Mouse (Mus musculus) liver, adult 2 months (tissue): Measurements from ENCODE around the gene Smndc1. TPM values are rescaled to one million over a fixed set of nuclear protein-coding genes. Genes with fewer than 3 reads are reported as not detected.

Source experiments
- DNase-seq: peaks from one replicate; pipeline ENCODE4 v3.0.0-alpha.2; 2011; ENCODE audit warnings: low read depth, low spot score; ENCODE audit errors: extremely low read depth
- H3K27ac ChIP-seq: fragments of 200-500 bp; replicated peaks from 2 replicates; pipeline ENCODE4 v1.5.1; 2012; ENCODE audit warnings: low read depth, mild to moderate bottlenecking, control low read depth, inconsistent platforms, low read length; ENCODE audit not compliant: insufficient read depth
- H3K27me3 ChIP-seq: fragments of 200-500 bp; 2 replicates; pipeline ENCODE4 v1.6.1; 2012; ENCODE audit warnings: mild to moderate bottlenecking, moderate library complexity, low read length, inconsistent platforms; ENCODE audit not compliant: control insufficient read depth, insufficient read depth
- H3K36me3 ChIP-seq: fragments of 200-500 bp; 2 replicates; pipeline ENCODE4 v1.6.1; 2012; ENCODE audit warnings: low read length, inconsistent platforms; ENCODE audit not compliant: control insufficient read depth, insufficient read depth
- H3K4me1 ChIP-seq: fragments of 200-500 bp; 2 replicates; pipeline ENCODE4 v1.6.1; 2011; ENCODE audit warnings: low read length; ENCODE audit not compliant: control insufficient read depth, insufficient read depth
- H3K4me3 ChIP-seq: fragments of 200-500 bp; 2 replicates; pipeline ENCODE4 v1.5.1; 2011; ENCODE audit warnings: low read depth, mild to moderate bottlenecking, control low read depth, low read length, moderate library complexity; ENCODE audit not compliant: insufficient read depth
- H3K79me2 ChIP-seq: fragments of 200-500 bp; 2 replicates; pipeline ENCODE4 v1.6.1; 2012; ENCODE audit warnings: inconsistent platforms, mild to moderate bottlenecking, low read length, moderate library complexity; ENCODE audit not compliant: control insufficient read depth, insufficient read depth
- H3K9ac ChIP-seq: fragments of 200-500 bp; 2 replicates; pipeline ENCODE4 v1.6.1; 2012; ENCODE audit warnings: low read depth, mild to moderate bottlenecking, control low read depth, inconsistent platforms, low read length
- CTCF ChIP-seq: fragments of 200-500 bp; IDR thresholded peaks from 2 replicates; pipeline ENCODE4 v1.5.1; 2011; ENCODE audit warnings: low read depth, low read length, control low read depth
- POLR2A ChIP-seq: fragments of 200-500 bp; IDR thresholded peaks from 2 replicates; pipeline ENCODE4 v1.6.1; 2011; ENCODE audit warnings: low read length, control low read depth; ENCODE audit not compliant: insufficient read depth; ENCODE audit errors: extremely low read depth
- WGBS: fragments of 180-500 bp; shearing (Covaris S2); methylation state at CpG from one replicate; pipeline ENCODE4 v1.1.7; 2018; 5-methylcytosine and 5-hydroxymethylcytosine counted together
- polyA plus RNA-seq: library from polyadenylated mRNA; depleted of rRNA; stranded (reverse); fragments of >200 nt; gene quantifications from 2 replicates; pipeline ENCODE4 v1.2.3, GENCODE M21; 2012
- total RNA-seq: library from RNA; depleted of rRNA; stranded (reverse); fragments of >200 nt; gene quantifications from 2 replicates; pipeline ENCODE4 v1.2.3, GENCODE M21; 2014

Gene Smndc1
- total and polyA plus RNA-seq, 2 experiments: 1.6 to 8.1 TPM

- Histone ChIP-seq H3K79me2 (no peaks in the 10 kb centered on the region), H3K36me3 (no peaks in the 10 kb centered on the region), H3K27ac (no peak overlapping the region), H3K27me3 (no peaks in the 10 kb centered on the region), H3K4me3 (no peak overlapping the region), H3K9ac (no peak overlapping the region), H3K4me1 (no peaks in the 10 kb centered on the region)
- TF ChIP-seq POLR2A (no peak), CTCF (no peak)
- 38% methylated on average over 19 of the region's 19 CpGs for WGBS
- DNase-seq: no peak
These were observed 33.0 kb upstream of the Smndc1 start for GRCm38 (mm10) chr19:53423341-53423753.

DNA sequence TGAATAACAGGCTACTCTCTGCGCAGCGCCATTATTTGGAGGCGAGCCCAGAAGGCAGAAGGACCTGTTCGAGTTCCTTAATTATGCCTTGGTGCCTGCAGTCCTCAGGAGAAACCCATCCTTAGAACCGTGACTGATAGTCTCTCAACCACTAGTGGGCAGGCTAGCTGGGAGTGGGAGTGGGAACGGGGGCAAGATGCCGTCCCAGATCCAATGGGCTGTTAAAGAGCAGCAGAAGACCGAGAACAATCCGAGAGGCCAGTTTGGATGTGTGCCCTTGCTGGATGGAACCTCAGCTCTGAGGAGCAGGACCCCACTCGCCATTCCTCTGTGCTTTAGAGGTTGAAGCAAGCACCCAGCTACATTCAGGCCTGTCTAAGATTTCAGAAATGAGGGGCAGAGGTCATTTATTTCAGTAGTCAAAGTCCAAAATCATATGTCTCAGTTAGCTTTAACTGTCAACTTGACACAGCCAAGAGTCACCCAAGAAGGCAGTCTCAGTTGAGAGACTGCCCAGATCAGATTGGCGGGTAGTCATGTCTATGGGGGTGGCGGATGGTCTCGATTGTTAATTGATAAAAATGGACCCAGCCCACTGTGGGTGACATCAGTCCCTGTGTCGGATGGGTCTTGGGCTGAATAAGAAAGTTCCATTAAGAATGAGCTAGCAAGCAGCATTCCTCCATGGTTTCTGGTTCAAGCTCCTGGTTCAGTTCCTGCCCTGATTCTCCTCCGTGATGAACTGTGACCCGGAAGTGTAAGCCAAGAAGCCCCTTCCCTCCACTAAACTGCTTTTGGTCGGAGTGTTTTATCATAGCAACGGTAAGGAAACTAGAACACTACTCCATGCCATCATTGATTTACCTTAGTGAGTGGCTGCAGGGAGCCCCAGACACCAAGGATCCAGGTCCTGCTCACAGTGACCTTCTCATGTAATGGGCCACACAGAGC, 32.3 kb upstream of the Smndc1 start:
- no peak for DNase-seq
- Histone ChIP-seq H3K4me1 (no peaks in the 10 kb centered on the region), H3K79me2 (no peaks in the 10 kb centered on the region), H3K27me3 (no peaks in the 10 kb centered on the region), H3K36me3 (no peaks in the 10 kb centered on the region), H3K27ac (no peak overlapping the region), H3K4me3 (no peak overlapping the region), H3K9ac (no peak overlapping the region)
- 66% methylated on average over 18 of the region's 18 CpGs for WGBS
- TF ChIP-seq CTCF: no peak; the same call in 1 of the 2 replicates
- TF ChIP-seq POLR2A: no peak

GRCm38 (mm10) chr19:53421583-53422188, 31.3 kb upstream of the Smndc1 start:
- Histone ChIP-seq H3K79me2 (no peaks in the 10 kb centered on the region), H3K4me3 (no peak overlapping the region), H3K36me3 (no peaks in the 10 kb centered on the region), H3K27me3 (no peaks in the 10 kb centered on the region), H3K4me1 (no peaks in the 10 kb centered on the region), H3K9ac (no peak overlapping the region), H3K27ac (no peak overlapping the region)
- TF ChIP-seq POLR2A (no peak), CTCF (no peak)
- WGBS: 9% methylated on average over 6 of the region's 6 CpGs
- DNase-seq: no peak

- TF ChIP-seq CTCF: no peak
- TF ChIP-seq POLR2A: no peak
- Histone ChIP-seq H3K36me3 (no peaks in the 10 kb centered on the region), H3K79me2 (no peaks in the 10 kb centered on the region), H3K4me1 (no peaks in the 10 kb centered on the region), H3K27ac (no peak overlapping the region), H3K4me3 (no peak overlapping the region), H3K27me3 (no peaks in the 10 kb centered on the region), H3K9ac (no peak overlapping the region)
- 8% methylated on average over 19 of the region's 19 CpGs for WGBS
- DNase-seq: peak; percentile 19
These were observed 30.7 kb upstream of the Smndc1 start for GRCm38 (mm10) chr19:53420924-53421582.

GRCm38 (mm10) chr19:53419834-53420233, 29.5 kb upstream of the Smndc1 start:
- H3K4me1 ChIP-seq: no peaks in the 10 kb centered on the region
- 50% methylated on average over 5 of the region's 5 CpGs for WGBS
- no peak overlapping the region for H3K27ac ChIP-seq
- H3K4me3 ChIP-seq: no peak overlapping the region
- no peaks in the 10 kb centered on the region for H3K27me3 ChIP-seq
- DNase-seq: no peak
- no peaks in the 10 kb centered on the region for H3K79me2 ChIP-seq
- TF ChIP-seq POLR2A (no peak), CTCF (peak; percentile 44; the same call in 1 of the 2 replicates)
- no peak overlapping the region for H3K9ac ChIP-seq
- H3K36me3 ChIP-seq: no peaks in the 10 kb centered on the region
